Mouse (Mus musculus) regulatory T cell (primary cell): Measurements from ENCODE around the gene Gabrg3.

Experiments
- in situ Hi-C: fragments of 300-600 bp; cut with MboI, MseI; formaldehyde crosslinking; loops from one replicate; pipeline ENCODE4 v1.15.1; 2025; ENCODE audit warnings: high pct_unique_total_duplicates

Gabrg3 gene

DNA sequence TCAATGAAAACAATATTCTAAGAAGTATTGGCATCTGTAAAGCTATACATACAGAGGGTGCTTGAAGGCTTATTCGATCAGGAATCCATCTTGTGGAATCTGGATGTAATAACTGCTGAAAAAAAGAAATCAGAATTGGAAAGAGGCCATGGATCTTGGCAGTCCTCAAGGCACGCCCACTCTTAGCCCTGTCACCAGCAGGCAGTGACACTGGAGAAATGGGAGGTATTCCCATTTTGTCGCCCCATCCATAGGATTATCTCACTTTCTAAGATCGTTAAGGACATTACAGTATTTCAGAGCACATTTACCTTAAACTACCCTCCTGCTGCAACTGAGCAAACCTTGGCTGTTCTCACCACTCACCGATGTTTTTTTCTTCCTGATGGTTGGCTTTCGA is 657.8 kb downstream of the Gabrg3 start:
- in situ Hi-C loops, result no loop called here
